Comparison of ENCODE assay signal across 25 mouse cellular contexts in the genomic region with DNA sequence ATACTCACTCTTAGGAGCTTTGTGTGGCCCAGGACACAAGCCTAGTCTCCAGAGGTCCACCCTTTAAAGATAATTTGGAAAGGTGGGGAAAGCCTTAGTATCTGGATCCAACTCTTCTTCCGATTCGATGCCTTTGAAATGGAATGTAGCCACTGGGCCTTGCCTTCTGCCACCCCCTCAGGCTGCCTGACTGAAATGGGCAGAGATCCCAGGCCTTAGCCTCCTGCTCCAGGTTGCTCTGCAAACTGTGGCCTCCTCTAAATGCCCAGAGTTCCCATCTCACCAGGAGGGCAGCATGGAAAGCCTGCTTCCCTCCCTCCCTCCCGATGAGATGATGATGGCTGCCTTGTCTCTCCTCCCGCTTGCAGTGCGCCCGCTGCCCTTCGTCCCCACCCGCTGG. TPM values are rescaled to one million over a fixed set of nuclear protein-coding genes. Genes with fewer than 3 reads are reported as not detected.
A peak's percentile ranks its signal among the peaks of the same experiment; 100 is the strongest.
DNase-seq lines count a peak whose midpoint lies in the region; ATAC-seq and TF ChIP-seq lines count a peak whose summit lies in the region.
"Had no signal": no experiment of that assay in that cellular context is flagged by ENCODE, and none has a peak within 500 bp of the region (broad histone marks: within the 10 kb centered on the region; RNA-seq: fewer than 3 reads in every experiment).

No protein-coding gene starts in this region.

- peak; percentile 60 to 74 for DNase-seq in cerebellum, adult 18-20 months
- no peak for DNase-seq in cerebellum, adult 8-10 months
- peak; percentile 59 to 82 for DNase-seq in cerebellum, adult 2 months
- DNase-seq in cerebellum, adult 9-11 months = peak; percentile 79
- peak; percentile 67 to 79 for DNase-seq in cerebellum, postnatal 25 days
- DNase-seq in liver, embryonic 11.5 days (ENCODE audit: low spot score) = no peak
- DNase-seq: adrenal gland, postnatal 10 days; gastrocnemius, postnatal 10 days; gastrocnemius, postnatal 36 days; heart, adult 2 months; heart, postnatal 14 days; heart, postnatal 4 days; kidney, adult 18-20 months; kidney, adult 9 months had no signal

- H3K36me3 ChIP-seq in liver, embryonic 11.5 days (ENCODE audit: control insufficient read depth, insufficient read depth, low read length) = no peaks in the 10 kb centered on the region
- no peaks in the 10 kb centered on the region for H3K36me3 ChIP-seq in kidney, embryonic 16.5 days (ENCODE audit: insufficient read depth, low read length)
- H3K36me3 ChIP-seq: forebrain, embryonic 10.5 days; heart, embryonic 10.5 days; heart, embryonic 13.5 days; hindbrain, embryonic 12.5 days; intestine, embryonic 15.5 days had no signal

- H3K4me2 ChIP-seq in liver, embryonic 11.5 days = no peak overlapping the region
- no peak overlapping the region for H3K4me2 ChIP-seq in kidney, embryonic 16.5 days (replicated peaks; ENCODE audit: low read depth, low read length)
- H3K4me2 ChIP-seq: forebrain, embryonic 13.5 days; heart, embryonic 13.5 days; hindbrain, embryonic 12.5 days; intestine, embryonic 15.5 days had no signal

- H3K27me3 ChIP-seq in cerebellum, adult 2 months (ENCODE audit: control insufficient read depth, insufficient read depth, low read length) = no peaks in the 10 kb centered on the region
- H3K27me3 ChIP-seq in liver, embryonic 11.5 days (replicated peaks; ENCODE audit: control insufficient read depth, insufficient read depth, low read length) = no peaks in the 10 kb centered on the region
- H3K27me3 ChIP-seq in kidney, embryonic 16.5 days (ENCODE audit: insufficient read depth, low read length) = no peaks in the 10 kb centered on the region; the same call in 1 of the 2 replicates
- H3K27me3 ChIP-seq: forebrain, embryonic 13.5 days; hindbrain, embryonic 12.5 days; intestine, embryonic 15.5 days had no signal

- no peak for TF ChIP-seq POLR2A in cerebellum, adult 2 months (IDR thresholded peaks at IDR 0.05; ENCODE audit: borderline replicate concordance, insufficient read depth, low read length)

- H3K9ac ChIP-seq in liver, embryonic 11.5 days (ENCODE audit: low read depth, low read length) = no peak overlapping the region
- H3K9ac ChIP-seq in kidney, embryonic 16.5 days (replicated peaks; ENCODE audit: low read length) = no peak overlapping the region
- H3K9ac ChIP-seq: forebrain, embryonic 13.5 days; heart, embryonic 13.5 days; hindbrain, embryonic 12.5 days; intestine, embryonic 15.5 days had no signal

- no peak for TF ChIP-seq CTCF in cerebellum, adult 2 months (IDR thresholded peaks at IDR 0.05; ENCODE audit: borderline replicate concordance, insufficient read depth, low read depth, low read length)

- H3K4me1 ChIP-seq in cerebellum, adult 2 months (ENCODE audit: control insufficient read depth, insufficient read depth, low read length) = peaks cover 10% of the 10 kb centered on the region
- H3K4me1 ChIP-seq in liver, embryonic 11.5 days (replicated peaks; ENCODE audit: control insufficient read depth, insufficient read depth, low read length) = peaks cover 8% of the 10 kb centered on the region
- peaks cover 16% of the 10 kb centered on the region for H3K4me1 ChIP-seq in kidney, embryonic 16.5 days (ENCODE audit: insufficient read depth, low read length)

- H3K27ac ChIP-seq in cerebellum, adult 2 months (ENCODE audit: insufficient read depth, low read length) = no peak overlapping the region
- no peak overlapping the region for H3K27ac ChIP-seq in liver, embryonic 11.5 days (ENCODE audit: low read depth, low read length)
- no peak overlapping the region for H3K27ac ChIP-seq in kidney, embryonic 16.5 days (ENCODE audit: low read length)
- H3K27ac ChIP-seq: heart, adult 2 months; heart, embryonic 10.5 days; heart, embryonic 13.5 days; intestine, embryonic 15.5 days had no signal

- WGBS in cerebellum, adult 2 months = 23% methylated on average over 8 of the region's 8 CpGs
- 91% methylated on average over 8 of the region's 8 CpGs for WGBS in liver, embryonic 11.5 days
- 97% methylated on average over 8 of the region's 8 CpGs for WGBS in kidney, embryonic 16.5 days

- H3K9me3 ChIP-seq in liver, embryonic 11.5 days (ENCODE audit: control insufficient read depth, low read length) = no peaks in the 10 kb centered on the region
- H3K9me3 ChIP-seq in kidney, embryonic 16.5 days (ENCODE audit: low read length) = no peaks in the 10 kb centered on the region; the same call in 1 of the 2 replicates
- H3K9me3 ChIP-seq: forebrain, embryonic 10.5 days; forebrain, embryonic 13.5 days; heart, embryonic 10.5 days; heart, embryonic 13.5 days; hindbrain, embryonic 12.5 days; intestine, embryonic 15.5 days had no signal

- no peak for ATAC-seq in liver, embryonic 11.5 days (replicated peaks; ENCODE audit: low FRiP score)
- ATAC-seq in activated CD4-positive, CD25-positive, alpha-beta regulatory T cell, adult 4 months = no peak
- no peak for ATAC-seq in kidney, embryonic 16.5 days (ENCODE audit: low FRiP score, low TSS enrichment)
- ATAC-seq: CD4-positive, CD25-positive, alpha-beta regulatory T cell, adult 4 months; forebrain, embryonic 13.5 days; forebrain, embryonic 16.5 days; hindbrain, embryonic 16.5 days; intestine, embryonic 15.5 days had no signal

- H3K4me3 ChIP-seq in cerebellum, adult 2 months (replicated peaks; ENCODE audit: insufficient read depth, low read depth, low read length) = no peak overlapping the region
- no peak overlapping the region for H3K4me3 ChIP-seq in liver, embryonic 11.5 days (ENCODE audit: low read depth, low read length)
- H3K4me3 ChIP-seq in kidney, embryonic 16.5 days (ENCODE audit: low read length) = no peak overlapping the region
- H3K4me3 ChIP-seq: forebrain, embryonic 10.5 days; forebrain, embryonic 13.5 days; heart, adult 2 months; heart, embryonic 10.5 days; heart, embryonic 13.5 days; hindbrain, embryonic 12.5 days; intestine, embryonic 15.5 days had no signal

RNA-seq across cellular contexts. Expression of a gene that starts 11.8 kb away (rescaled TPM):
- 75.0 and 78.6 TPM in 2 replicates for polyA plus RNA-seq in cerebellum, adult 2 months (2012; rRNA removed)
- 5.9 and 7.4 TPM in 2 replicates for polyA plus RNA-seq in liver, embryonic 11.5 days (2014; fragmentation: Nextera tagmentation; extraction: Ambion mirVana)
- polyA plus RNA-seq in activated CD4-positive, CD25-positive, alpha-beta regulatory T cell, adult 4 months (2017; shearing (Covaris generic)) = under 1 TPM; 0.25 to 0.42 TPM
- polyA plus RNA-seq in kidney, embryonic 16.5 days (2015; fragmentation: Nextera tagmentation; extraction: Ambion mirVana) = 5.3 and 6.8 TPM in 2 replicates

RNA-seq across cellular contexts. Expression of a gene that starts 19.1 kb away (rescaled TPM):
- 4.4 and 4.8 TPM in 2 replicates for polyA plus RNA-seq in cerebellum, adult 2 months (2012; rRNA removed)
- 0.14 TPM in 1 of 2 replicates, not detected in the other for polyA plus RNA-seq in liver, embryonic 11.5 days (2014; fragmentation: Nextera tagmentation; extraction: Ambion mirVana)
- polyA plus RNA-seq in activated CD4-positive, CD25-positive, alpha-beta regulatory T cell, adult 4 months (2017; shearing (Covaris generic)) = under 1 TPM in 1 of 2 experiments, not detected in 1; 0.08 TPM
- 0.80 and 0.81 TPM in 2 replicates for polyA plus RNA-seq in kidney, embryonic 16.5 days (2015; fragmentation: Nextera tagmentation; extraction: Ambion mirVana)
- polyA plus RNA-seq: CD4-positive, CD25-positive, alpha-beta regulatory T cell, adult 4 months had no signal

RNA-seq across cellular contexts. Expression of a gene that starts 47.2 kb away (rescaled TPM):
- 88.8 and 93.7 TPM in 2 replicates for polyA plus RNA-seq in cerebellum, adult 2 months (2012; rRNA removed)
- polyA plus RNA-seq in liver, embryonic 11.5 days (2014; fragmentation: Nextera tagmentation; extraction: Ambion mirVana) = 1.0 and 2.2 TPM in 2 replicates
- not detected for polyA plus RNA-seq in activated CD4-positive, CD25-positive, alpha-beta regulatory T cell, adult 4 months (2017; shearing (Covaris generic))
- polyA plus RNA-seq in kidney, embryonic 16.5 days (2015; fragmentation: Nextera tagmentation; extraction: Ambion mirVana) = 11.8 and 12.2 TPM in 2 replicates
- polyA plus RNA-seq: CD4-positive, CD25-positive, alpha-beta regulatory T cell, adult 4 months had no signal

Comparison
In these comparisons a context has a peak if more than half of its experiments do, and no peak if none do; other contexts are left out.
1. DNase-seq: peak in cerebellum, adult 18-20 months (2 of 2), cerebellum, adult 2 months (2 of 2), cerebellum, adult 9-11 months (single experiment) and cerebellum, postnatal 25 days (2 of 2); none in cerebellum, adult 8-10 months (single experiment) and liver, embryonic 11.5 days (single experiment).